Mouse (Mus musculus) ZHBTc4 (cell line): Measurements from ENCODE around the gene Gpr176.

Experiments used
- DNase-seq: peaks from one replicate; pipeline ENCODE4 v3.0.0-alpha.2; 2011; ENCODE audit warnings: low read depth, low spot score

Gene Gpr176

DNA sequence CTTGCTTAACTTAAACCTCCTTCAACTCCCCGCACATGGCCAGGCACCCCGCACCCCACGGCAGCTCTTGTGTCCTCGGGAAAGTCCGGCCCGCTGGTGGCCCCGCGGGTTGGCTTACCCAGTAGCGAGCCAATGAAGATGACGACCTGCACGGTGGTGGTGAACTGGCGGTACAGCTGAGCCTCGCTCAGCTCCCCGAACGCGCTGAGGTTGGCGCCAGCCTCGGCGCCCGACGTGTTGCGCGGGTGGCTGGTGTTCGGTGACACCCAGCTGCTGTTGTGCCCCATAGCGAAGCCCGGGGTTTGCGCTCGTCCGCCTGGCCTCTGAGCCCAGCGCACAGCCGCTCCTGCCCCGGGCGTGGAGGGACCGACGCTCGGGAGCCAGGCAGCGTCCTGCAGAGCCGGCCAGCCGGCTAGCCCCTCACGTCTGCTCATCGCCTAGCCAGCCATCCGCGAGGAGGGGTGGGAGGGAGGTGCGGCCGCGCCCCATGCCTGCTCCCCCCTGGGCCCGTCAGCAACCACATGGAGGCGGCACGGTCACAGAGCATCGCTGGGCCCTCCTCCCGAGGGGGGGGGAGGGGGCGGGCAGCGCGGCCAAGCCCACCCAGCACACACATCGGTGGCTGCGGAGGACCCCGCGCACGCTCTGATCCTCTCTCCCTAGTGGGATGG is at the start of gene Gpr176:
TSS of gene Gpr176 (minus strand) at position 519 of the 671 bp plus-strand sequence.
- DNase-seq: peak; percentile 66

DNA sequence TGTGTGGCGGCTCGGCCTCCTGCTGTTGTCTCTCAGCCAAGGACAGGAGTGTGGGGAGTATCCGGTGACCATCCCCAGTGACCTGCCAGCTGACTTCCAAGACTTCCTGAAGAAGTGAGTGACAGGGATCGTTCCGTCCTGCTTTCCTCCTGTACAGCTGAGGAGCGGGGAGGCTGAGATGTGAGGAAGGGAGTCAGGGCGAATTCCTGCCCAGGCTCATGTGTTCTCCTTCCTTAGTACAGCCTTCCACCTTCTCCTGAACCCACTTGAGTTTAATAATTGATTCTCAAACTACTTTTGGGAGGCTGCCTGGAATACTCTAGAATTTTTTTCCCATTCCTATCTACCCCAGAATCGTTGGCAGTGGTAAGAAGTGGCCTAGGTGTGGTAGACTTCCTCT is 49.2 kb upstream of the Gpr176 start:
- DNase-seq: no peak

GRCm38 (mm10) chr2:118421951-118422350 is 48.7 kb upstream of the Gpr176 start:
- peak; percentile 12 for DNase-seq

DNA sequence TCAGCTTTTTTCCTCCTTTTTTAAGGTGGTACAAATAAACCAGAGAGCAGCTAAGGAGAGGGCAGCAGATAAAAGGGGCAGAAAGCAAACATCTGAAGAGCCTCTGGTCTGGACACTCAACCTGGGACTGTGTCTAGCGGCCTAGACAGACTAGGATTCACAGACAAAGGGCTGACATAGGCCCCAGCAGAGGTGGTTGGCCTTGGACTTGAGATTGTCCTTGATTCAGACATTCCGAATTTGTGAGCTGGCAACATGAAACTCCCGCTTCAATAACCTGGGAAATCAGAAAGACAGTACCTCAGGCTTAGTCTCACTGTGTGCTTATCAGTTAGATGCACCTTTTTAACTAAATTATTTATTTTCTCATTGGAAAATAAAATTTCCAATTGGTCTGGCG is 44.9 kb upstream of the Gpr176 start:
- no peak for DNase-seq

GRCm38 (mm10) chr2:118415601-118416355 is 42.6 kb upstream of the Gpr176 start:
- DNase-seq: no peak

DNA sequence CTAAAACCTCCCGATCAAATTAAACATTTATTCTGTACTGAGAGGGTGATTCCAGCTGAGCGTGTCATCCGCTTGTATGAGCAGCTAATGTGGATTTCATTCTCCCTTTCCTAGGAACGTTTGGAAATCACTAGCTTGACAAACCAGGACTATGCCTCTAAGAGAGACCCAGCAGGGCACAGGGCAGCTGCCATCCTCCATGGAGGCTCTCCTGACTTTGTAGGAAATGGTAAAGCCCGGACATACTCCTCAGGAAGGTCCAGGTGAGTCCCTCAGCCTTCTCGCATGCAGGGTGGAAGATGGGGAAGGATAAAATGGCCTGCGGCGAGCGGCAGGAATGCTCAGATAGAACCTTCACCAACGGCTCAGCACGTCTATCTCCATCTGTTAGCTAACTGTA is 39.6 kb upstream of the Gpr176 start:
- no peak for DNase-seq

DNA sequence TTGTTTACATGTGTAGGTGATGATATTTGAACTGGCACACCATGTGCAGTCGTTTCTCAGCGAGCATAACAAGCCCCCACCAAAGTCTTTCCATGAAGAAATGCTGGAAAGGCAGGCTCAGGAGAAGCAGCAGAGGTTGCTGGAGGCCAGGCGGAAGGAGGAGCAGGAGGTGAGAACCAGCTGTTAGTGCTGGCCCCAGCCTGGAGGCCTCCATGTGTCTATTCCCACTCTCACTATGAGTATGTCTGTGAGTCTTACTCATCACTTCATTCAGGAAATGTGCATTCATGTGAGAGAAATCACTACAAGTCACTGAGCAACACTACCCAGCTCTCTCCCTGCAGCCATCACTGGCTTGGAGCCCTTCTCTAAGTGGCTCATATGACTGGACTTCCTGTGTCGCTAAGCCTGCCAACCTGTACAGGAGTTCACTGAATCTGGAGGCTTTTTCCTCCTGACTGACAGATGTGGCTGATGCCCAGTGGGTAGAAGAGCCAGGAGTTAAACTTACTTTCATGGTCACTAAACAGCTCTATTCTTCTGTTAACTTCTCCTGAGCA is 35.2 kb upstream of the Gpr176 start:
- DNase-seq: no peak

DNA sequence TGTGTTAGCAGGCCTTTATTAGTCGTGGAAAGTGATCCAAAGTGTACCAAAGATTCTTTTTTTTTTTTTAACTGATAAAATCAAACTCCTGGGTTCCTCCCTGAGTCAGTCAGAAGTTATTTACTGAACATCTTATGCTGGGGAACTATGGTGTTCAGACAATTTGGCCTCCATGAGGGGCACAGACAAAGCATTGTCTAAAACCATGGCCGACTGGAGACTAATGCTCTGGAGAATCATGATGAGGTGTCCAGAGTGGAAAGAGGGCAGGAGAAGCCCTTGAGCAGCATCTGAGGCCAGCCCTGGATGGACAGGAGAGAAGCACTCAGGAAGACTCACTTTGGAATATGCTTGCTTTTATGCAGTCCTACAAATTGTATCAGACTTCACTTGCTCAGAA is 33.6 kb upstream of the Gpr176 start:
- DNase-seq: no peak

GRCm38 (mm10) chr2:118405568-118405967 is 32.3 kb upstream of the Gpr176 start:
- no peak for DNase-seq

GRCm38 (mm10) chr2:118404336-118404735 is 31.1 kb upstream of the Gpr176 start:
- no peak for DNase-seq

DNA sequence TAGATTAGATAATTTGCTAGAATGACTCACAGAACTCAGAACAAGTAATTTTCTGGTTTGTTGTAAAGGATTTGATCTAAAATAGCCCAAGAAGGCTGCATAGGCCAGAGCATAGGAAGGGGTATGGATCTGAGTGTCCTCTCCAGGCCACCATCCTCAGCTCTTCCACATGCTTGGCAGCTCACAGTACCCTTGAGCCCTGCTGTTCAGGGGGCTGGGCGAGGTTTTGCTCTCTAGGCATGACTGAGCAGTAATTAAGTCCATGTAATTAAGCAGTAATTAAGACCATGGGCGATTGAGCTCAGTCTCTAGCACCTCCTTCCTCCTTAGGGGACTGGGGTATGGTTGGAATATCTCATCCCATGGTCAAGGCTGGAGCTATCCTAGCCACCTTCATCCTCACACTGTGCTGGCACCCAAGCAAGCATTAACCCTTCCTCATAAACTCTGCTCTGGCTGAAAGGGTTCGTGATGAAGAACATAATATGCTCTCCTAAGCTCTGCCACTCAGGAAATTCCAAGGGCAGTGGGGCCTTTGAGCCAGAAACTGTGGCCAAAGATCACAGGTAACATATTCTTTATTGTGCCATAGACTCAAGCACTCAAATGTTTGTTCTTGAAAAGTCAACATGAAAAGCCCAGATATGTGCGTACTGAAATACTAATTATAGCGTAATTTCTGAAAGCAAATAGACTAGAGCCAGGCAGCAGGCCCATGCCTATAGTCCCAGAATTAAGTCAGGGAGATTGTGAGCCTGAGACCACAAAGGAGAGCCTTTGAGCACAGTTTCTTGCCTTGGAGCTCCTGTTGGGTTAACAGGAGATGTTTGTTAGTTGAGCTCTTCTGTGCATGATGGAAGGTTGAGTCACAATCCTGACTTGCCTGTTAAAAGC is 28.9 kb upstream of the Gpr176 start:
- DNase-seq: no peak

- DNase-seq: no peak
These were observed 26.5 kb upstream of the Gpr176 start for GRCm38 (mm10) chr2:118399751-118400150.

DNA sequence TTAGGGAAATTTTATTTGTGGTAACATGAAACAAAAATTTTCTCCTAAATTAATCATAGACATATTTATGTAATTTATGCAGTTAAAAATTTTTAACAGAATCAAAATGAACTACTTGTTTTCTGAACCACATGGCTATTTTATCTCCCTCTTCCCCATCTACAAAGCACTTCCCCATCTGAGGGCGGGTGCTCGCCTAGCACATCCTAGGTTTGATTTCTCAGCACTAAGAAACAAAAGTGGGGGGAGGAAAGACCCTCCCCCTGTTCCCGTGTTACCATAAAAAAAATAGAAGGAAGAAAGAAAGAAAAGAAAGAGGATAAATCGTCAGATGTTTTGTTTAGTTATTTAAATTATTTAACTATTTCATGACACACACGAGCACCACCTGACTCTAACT is 18.0 kb upstream of the Gpr176 start:
- DNase-seq: no peak

GRCm38 (mm10) chr2:118390072-118390471 is 16.9 kb upstream of the Gpr176 start:
- DNase-seq: no peak

DNA sequence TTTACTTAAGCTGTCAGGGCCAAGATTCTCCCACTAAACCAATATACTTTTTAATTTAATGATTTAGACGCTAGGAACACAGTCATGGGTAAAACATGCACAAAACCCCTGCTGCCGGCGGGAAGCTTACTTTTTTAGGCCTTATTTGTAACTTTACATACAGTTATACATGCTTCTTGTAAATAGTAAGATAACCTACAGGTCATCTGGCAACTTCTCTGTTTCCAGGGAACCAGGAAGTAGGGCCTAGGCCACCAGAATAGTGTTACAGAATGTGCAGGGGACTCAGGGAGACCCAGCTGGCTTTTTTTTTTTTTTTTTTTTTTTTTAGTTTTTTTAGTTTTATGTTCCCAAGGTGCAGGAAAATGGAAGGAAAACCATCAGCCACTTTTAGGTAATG is 16.4 kb upstream of the Gpr176 start:
- no peak for DNase-seq

DNA sequence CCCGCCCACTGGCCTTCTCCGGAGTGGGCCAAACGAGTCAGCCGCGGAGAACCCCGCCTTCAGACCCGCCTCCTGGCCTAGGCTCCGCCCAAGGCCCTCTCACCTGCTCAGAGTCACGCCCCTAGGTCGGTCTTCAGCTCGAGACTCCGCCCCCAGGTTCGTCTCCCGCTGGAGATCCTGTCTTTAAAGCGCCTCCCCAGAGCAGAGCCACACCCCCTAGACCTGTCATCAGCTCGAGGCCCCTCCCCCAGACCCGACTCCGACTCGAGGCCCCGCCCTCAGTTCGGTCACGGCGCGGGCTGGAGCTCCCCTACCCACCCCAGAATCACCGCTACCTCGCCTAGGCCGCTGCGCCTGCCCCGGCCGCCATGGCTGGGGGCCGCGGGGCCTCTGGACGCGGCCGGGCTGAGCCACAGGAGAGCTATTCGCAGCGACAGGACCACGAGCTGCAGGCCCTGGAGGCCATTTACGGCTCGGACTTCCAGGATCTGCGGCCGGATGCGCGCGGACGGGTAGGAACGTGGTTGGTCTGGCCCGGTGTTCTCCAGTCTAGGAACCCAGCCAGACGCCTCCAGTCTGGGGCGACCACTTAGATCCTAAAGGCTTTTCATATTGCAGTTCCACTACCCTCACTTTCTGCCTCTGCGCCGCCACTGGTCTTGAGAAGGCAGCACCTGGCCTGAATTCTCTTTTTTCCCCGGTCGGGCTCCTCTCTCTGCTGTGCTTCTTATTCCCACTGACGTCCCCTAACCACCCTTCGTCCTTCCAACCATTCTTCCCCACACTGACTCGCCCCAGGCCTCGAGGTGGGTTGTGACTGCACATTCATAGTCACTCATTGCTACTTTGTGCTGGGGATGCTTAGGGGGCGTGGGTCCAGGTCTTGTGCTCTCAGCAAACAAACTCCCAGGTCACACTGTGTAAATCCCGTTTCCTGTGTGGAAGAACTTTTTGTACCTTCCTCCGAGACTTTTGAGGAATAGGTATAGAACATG is 15.4 kb upstream of the Gpr176 start, which contains the start of gene Eif2ak4:
TSS of gene Eif2ak4 (plus strand) at position 278 of the 995 bp plus-strand sequence.
- peak; percentile 100 for DNase-seq

GRCm38 (mm10) chr2:118383387-118383786 is 10.2 kb upstream of the Gpr176 start:
- peak; percentile 33 for DNase-seq

DNA sequence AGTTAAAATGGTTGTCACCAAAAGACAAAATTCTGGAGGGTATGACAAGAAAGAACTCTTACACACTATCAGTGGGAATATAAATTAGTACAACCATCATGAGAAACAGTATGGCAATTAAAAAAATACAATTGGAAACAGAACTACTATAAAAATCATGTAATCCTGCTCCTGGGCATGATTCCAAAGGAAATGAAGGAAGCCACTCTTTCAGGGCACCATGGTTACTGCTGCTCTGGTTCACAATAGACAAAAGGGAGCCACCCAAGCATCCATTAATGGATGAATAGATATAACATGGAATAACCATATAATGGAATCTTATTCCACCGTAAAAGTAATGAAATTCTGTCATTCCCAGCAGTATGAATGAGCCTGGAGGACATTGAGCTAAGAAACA is 6.5 kb upstream of the Gpr176 start:
- no peak for DNase-seq

- no peak for DNase-seq
These were observed 2.7 kb upstream of the Gpr176 start for GRCm38 (mm10) chr2:118375931-118376330.

- no peak for DNase-seq
These were observed 2.3 kb upstream of the Gpr176 start for GRCm38 (mm10) chr2:118375522-118375921.
